Mouse (Mus musculus) heart, embryonic 14.5 days (tissue): Measurements from ENCODE around the gene Armc9. TPM values are rescaled to one million over a fixed set of nuclear protein-coding genes. Genes with fewer than 3 reads are reported as not detected.
A peak's percentile ranks its signal among the peaks of the same experiment; 100 is the strongest.

Source experiments
- ATAC-seq: fragments of 200-750 bp; cut with Nextera tagmentation; 2 replicates; pipeline ENCODE4 v1.8.0; 2017; ENCODE audit warnings: low read depth, moderate TSS enrichment; ENCODE audit not compliant: insufficient number of reproducible peaks, insufficient read depth, low FRiP score
- H3K27ac ChIP-seq, 2 experiments: fragments of 200-500 bp in 1 of 2; fragments of 300-500 bp in 1 of 2; sonication (generic) in 1 of 2; replicated peaks in 1 of 2; 2 replicates each; pipeline ENCODE4 v1.5.1; 2012 to 2014; ENCODE audit warnings: low read depth in 2 of 2, low read length in 2 of 2, control low read depth in 1 of 2, mild to moderate bottlenecking in 1 of 2, mixed read lengths in 1 of 2; ENCODE audit not compliant: control insufficient read depth in 1 of 2, insufficient read depth in 1 of 2
- H3K27me3 ChIP-seq: fragments of 300-500 bp; sonication (generic); 2 replicates; pipeline ENCODE4 v1.6.1; 2014; ENCODE audit warnings: mild to moderate bottlenecking, low read length, control low read depth; ENCODE audit not compliant: control insufficient read depth, insufficient read depth
- H3K36me3 ChIP-seq: fragments of 300-500 bp; sonication (generic); 2 replicates; pipeline ENCODE4 v1.6.1; 2014; ENCODE audit warnings: mild to moderate bottlenecking, control low read depth, low read length, mixed read lengths; ENCODE audit not compliant: control insufficient read depth, insufficient read depth
- H3K4me1 ChIP-seq, 2 experiments: fragments of 200-500 bp in 1 of 2; fragments of 300-500 bp in 1 of 2; sonication (generic) in 1 of 2; 2 replicates each; pipeline ENCODE4 v1.6.1; 2012 to 2014; ENCODE audit warnings: low read length in 2 of 2, control low read depth in 1 of 2, mixed read lengths in 1 of 2; ENCODE audit not compliant: control insufficient read depth in 2 of 2, insufficient read depth in 2 of 2
- H3K4me2 ChIP-seq: fragments of 300-500 bp; sonication (generic); 2 replicates; pipeline ENCODE4 v1.6.1; 2014; ENCODE audit warnings: mild to moderate bottlenecking, low read length
- H3K4me3 ChIP-seq, 2 experiments: fragments of 200-500 bp in 1 of 2; fragments of 300-500 bp in 1 of 2; sonication (generic) in 1 of 2; 2 replicates each; pipeline ENCODE4 v1.5.1; 2012 to 2014; ENCODE audit warnings: low read length in 2 of 2, mild to moderate bottlenecking in 2 of 2, control low read depth in 1 of 2, low read depth in 1 of 2, moderate library complexity in 1 of 2; ENCODE audit not compliant: control insufficient read depth in 1 of 2, insufficient read depth in 1 of 2
- H3K9ac ChIP-seq: fragments of 300-500 bp; sonication (generic); 2 replicates; pipeline ENCODE4 v1.6.1; 2014; ENCODE audit warnings: mild to moderate bottlenecking, low read length
- H3K9me3 ChIP-seq: fragments of 300-500 bp; sonication (generic); 2 replicates; pipeline ENCODE4 v1.6.1; 2016; ENCODE audit warnings: low read length, control low read depth; ENCODE audit not compliant: control insufficient read depth
- WGBS: fragments of 180-500 bp; shearing (Covaris S2); extraction: QIAGEN DNeasy Blood & Tissue Kit; methylation state at CpG from one replicate; pipeline ENCODE4 v1.1.7; 2014; 5-methylcytosine and 5-hydroxymethylcytosine counted together
- polyA plus RNA-seq: library from polyadenylated mRNA; unstranded; fragments of >200 nt; fragmentation: Nextera tagmentation; extraction: Ambion mirVana; gene quantifications from 2 replicates; pipeline ENCODE4 v1.2.1, GENCODE M21; 2014

Armc9 gene
- polyA plus RNA-seq, 1 experiment from 2014 or later: 11.9 TPM

GRCm38 (mm10) chr1:86257228-86257627 is 102.6 kb downstream of the Armc9 start:
- ATAC-seq: no peak

GRCm38 (mm10) chr1:86258171-86258824 is 103.7 kb downstream of the Armc9 start:
- no peaks in the 10 kb centered on the region for H3K9me3 ChIP-seq
- H3K9ac ChIP-seq: no peak overlapping the region
- no peak for ATAC-seq
- WGBS: 42% methylated on average over 7 of the region's 7 CpGs
- H3K27ac ChIP-seq: 0 out of 4 replicates have a peak overlapping the region, but pooled peaks of 1 of the 2 experiments have one; percentile 31
- no peak overlapping the region for H3K4me2 ChIP-seq
- no peaks in the 10 kb centered on the region for H3K27me3 ChIP-seq
- H3K36me3 ChIP-seq: no peaks in the 10 kb centered on the region
- H3K4me3 ChIP-seq: no peak overlapping the region
- peaks cover 9 to 12% of the 10 kb centered on the region in 2 experiments for H3K4me1 ChIP-seq

More at GRCm38 (mm10) chr1:86257228-86257627, 102.6 kb downstream of the Armc9 start:
- Histone ChIP-seq H3K4me3 (no peak overlapping the region), H3K4me1 (peaks cover 9 to 12% of the 10 kb centered on the region in 2 experiments), H3K36me3 (no peaks in the 10 kb centered on the region), H3K27me3 (no peaks in the 10 kb centered on the region), H3K9ac (no peak overlapping the region), H3K9me3 (no peaks in the 10 kb centered on the region), H3K27ac (no peak overlapping the region), H3K4me2 (no peak overlapping the region)
- WGBS: 84% methylated on average over 8 of the region's 8 CpGs

- Histone ChIP-seq H3K4me3 (no peak overlapping the region), H3K9me3 (no peaks in the 10 kb centered on the region), H3K27ac (no peak overlapping the region), H3K36me3 (no peaks in the 10 kb centered on the region), H3K4me2 (no peak overlapping the region), H3K27me3 (no peaks in the 10 kb centered on the region), H3K9ac (no peak overlapping the region), H3K4me1 (peaks cover under 1 to 3% of the 10 kb centered on the region in 2 experiments; a peak in 3 of 4 replicates)
- no peak for ATAC-seq
- WGBS: 66% methylated on average over 7 of the region's 7 CpGs
These were observed 109.2 kb downstream of the Armc9 start for GRCm38 (mm10) chr1:86263564-86264339.

DNA sequence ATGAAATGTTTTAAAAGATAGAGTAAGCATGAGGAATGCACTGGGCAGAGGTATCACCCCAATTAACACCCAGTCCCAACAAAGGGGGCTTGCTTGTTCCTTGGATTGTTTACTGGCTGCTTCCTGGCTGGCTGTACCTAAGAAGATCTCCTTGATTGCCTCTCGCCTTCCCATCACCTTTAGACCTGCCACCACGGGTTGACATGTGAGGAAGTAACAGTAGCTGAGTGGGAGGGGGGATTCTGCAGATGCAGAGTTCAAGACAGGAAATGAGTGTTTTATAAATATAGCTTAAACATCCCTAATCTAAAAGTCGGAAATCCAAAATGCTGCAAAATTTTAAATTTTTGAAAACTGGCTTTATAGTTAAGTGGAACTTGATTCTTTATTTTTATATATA is 110.5 kb downstream of the Armc9 start:
- WGBS: 54% methylated on average over 3 of the region's 3 CpGs
- Histone ChIP-seq H3K4me1 (no peaks in the 10 kb centered on the region; a peak in 1 of 4 replicates), H3K36me3 (no peaks in the 10 kb centered on the region), H3K27ac (no peak overlapping the region), H3K9me3 (no peaks in the 10 kb centered on the region), H3K4me2 (no peak overlapping the region), H3K4me3 (no peak overlapping the region), H3K9ac (no peak overlapping the region), H3K27me3 (no peaks in the 10 kb centered on the region)
- no peak for ATAC-seq

GRCm38 (mm10) chr1:86268492-86269189 is 114.1 kb downstream of the Armc9 start:
- no peak overlapping the region for H3K9ac ChIP-seq
- no peaks in the 10 kb centered on the region for H3K36me3 ChIP-seq
- H3K27me3 ChIP-seq: no peaks in the 10 kb centered on the region
- H3K27ac ChIP-seq: no peak overlapping the region
- no peaks in the 10 kb centered on the region; a peak in 1 of 4 replicates for H3K4me1 ChIP-seq
- ATAC-seq: no peak
- WGBS: 85% methylated on average over 9 of the region's 9 CpGs
- H3K4me2 ChIP-seq: no peak overlapping the region
- no peaks in the 10 kb centered on the region for H3K9me3 ChIP-seq
- no peak overlapping the region for H3K4me3 ChIP-seq

- Histone ChIP-seq H3K4me1 (no peaks in the 10 kb centered on the region), H3K4me2 (no peak overlapping the region), H3K9ac (no peak overlapping the region), H3K27ac (no peak overlapping the region), H3K27me3 (no peaks in the 10 kb centered on the region), H3K4me3 (no peak overlapping the region), H3K9me3 (no peaks in the 10 kb centered on the region), H3K36me3 (no peaks in the 10 kb centered on the region)
- WGBS: 64% methylated on average over 4 of the region's 4 CpGs
- no peak for ATAC-seq
These were observed 114.6 kb downstream of the Armc9 start for GRCm38 (mm10) chr1:86269190-86269508.

GRCm38 (mm10) chr1:86271707-86272106 is 117.1 kb downstream of the Armc9 start:
- H3K4me1 ChIP-seq: no peaks in the 10 kb centered on the region; a peak in 1 of 4 replicates
- no peak overlapping the region for H3K27ac ChIP-seq
- H3K36me3 ChIP-seq: no peaks in the 10 kb centered on the region
- H3K9ac ChIP-seq: no peak overlapping the region
- no peak for ATAC-seq
- no peaks in the 10 kb centered on the region for H3K27me3 ChIP-seq
- H3K9me3 ChIP-seq: no peaks in the 10 kb centered on the region
- WGBS: 76% methylated on average over 6 of the region's 6 CpGs
- no peak overlapping the region for H3K4me2 ChIP-seq
- no peak overlapping the region for H3K4me3 ChIP-seq
